Mouse (Mus musculus) heart, postnatal 4 days (tissue): Measurements from ENCODE around the gene Syn2. TPM values are rescaled to one million over a fixed set of nuclear protein-coding genes. Genes with fewer than 3 reads are reported as not detected.

ENCODE experiments used
- DNase-seq: peaks from one replicate; pipeline ENCODE4 v3.0.0; 2021
- microRNA-seq, 2 experiments: library from miRNA; unstranded; fragments of <30 nt; microRNA quantifications; one replicate each; pipeline ENCODE4 v1.2.0; 2021 to 2022
- total RNA-seq, 2 experiments: library from RNA; stranded (reverse); gene quantifications; 2 replicates each; pipeline ENCODE4 v1.2.3; 2021

The Syn2 gene
- total RNA-seq, 2 experiments from 2014 or later, result 3.2 to 4.0 TPM

GRCm38 (mm10) chr6:115293877-115294276, 159.2 kb downstream of the Syn2 start:
- no peak for DNase-seq

- DNase-seq, result no peak
Measured at GRCm38 (mm10) chr6:115307134-115307533, 172.4 kb downstream of the Syn2 start.

- no peak for DNase-seq
Measured at GRCm38 (mm10) chr6:115312780-115313179, 178.1 kb downstream of the Syn2 start.

- DNase-seq, result no peak
Measured at GRCm38 (mm10) chr6:115313235-115313738, 178.6 kb downstream of the Syn2 start.

GRCm38 (mm10) chr6:115313910-115314309, 179.2 kb downstream of the Syn2 start:
- DNase-seq, result no peak

GRCm38 (mm10) chr6:115315770-115316169, 181.1 kb downstream of the Syn2 start:
- no peak for DNase-seq

- peak; percentile 32 for DNase-seq
Measured at GRCm38 (mm10) chr6:115316811-115317221, 182.1 kb downstream of the Syn2 start.

GRCm38 (mm10) chr6:115318811-115319210, 184.1 kb downstream of the Syn2 start:
- DNase-seq, result no peak

GRCm38 (mm10) chr6:115319686-115320085, 185.0 kb downstream of the Syn2 start:
- DNase-seq, result no peak

GRCm38 (mm10) chr6:115320927-115321714, 186.4 kb downstream of the Syn2 start:
- DNase-seq, result no peak

- no peak for DNase-seq
Measured at GRCm38 (mm10) chr6:115321883-115322351, 187.2 kb downstream of the Syn2 start.

- DNase-seq, result no peak
Measured at GRCm38 (mm10) chr6:115322956-115323355, 188.3 kb downstream of the Syn2 start.

GRCm38 (mm10) chr6:115330964-115331363, 196.3 kb downstream of the Syn2 start:
- no peak for DNase-seq

Small RNA genes within 50 kb of the gene (microRNA-seq; reads per million reads assigned to microRNA genes)
- gene Gm24767, result 0 reads per million in 2 experiments

Other genes with a start within 250 kb of the Syn2 start
- 10 to 100 TPM; 37.4 to 40.4 TPM for gene Vgll4, start 164.9 kb upstream of the Syn2 start, total RNA-seq
- 10 to 100 TPM; 23.3 to 25.3 TPM for gene Tamm41, start 97.0 kb upstream of the Syn2 start, total RNA-seq
- gene Gm17482, start 92.4 kb downstream of the Syn2 start, total RNA-seq, result not detected
- 1 to 10 TPM; 1.3 to 2.2 TPM for gene Timp4, start 117.3 kb downstream of the Syn2 start, total RNA-seq
- 1 to 10 TPM; 7.6 to 9.5 TPM for gene Pparg, start 226.0 kb downstream of the Syn2 start, total RNA-seq